Mouse (Mus musculus): ENCODE results near the gene Slc5a1.

- no peak for TF ChIP-seq CTCF (IDR thresholded peaks at IDR 0.05; ENCODE audit: borderline replicate concordance, insufficient read depth, low read length)
- TF ChIP-seq POLR2A (IDR thresholded peaks at IDR 0.05; ENCODE audit: low read depth, low read length): no peak
Observed at GRCm38 (mm10) chr5:33193567-33193966, 89.5 kb downstream of the Slc5a1 start.

Measured in embryonic fibroblast, embryonic 13.5 days (primary cell).